Mouse (Mus musculus): Measurements from ENCODE around the gene Ctse. TPM values are rescaled to one million over a fixed set of nuclear protein-coding genes. Genes with fewer than 3 reads are reported as not detected.

Ctse gene
- polyA plus RNA-seq, 1 experiment from 2014 or later = 0.49 TPM

DNA sequence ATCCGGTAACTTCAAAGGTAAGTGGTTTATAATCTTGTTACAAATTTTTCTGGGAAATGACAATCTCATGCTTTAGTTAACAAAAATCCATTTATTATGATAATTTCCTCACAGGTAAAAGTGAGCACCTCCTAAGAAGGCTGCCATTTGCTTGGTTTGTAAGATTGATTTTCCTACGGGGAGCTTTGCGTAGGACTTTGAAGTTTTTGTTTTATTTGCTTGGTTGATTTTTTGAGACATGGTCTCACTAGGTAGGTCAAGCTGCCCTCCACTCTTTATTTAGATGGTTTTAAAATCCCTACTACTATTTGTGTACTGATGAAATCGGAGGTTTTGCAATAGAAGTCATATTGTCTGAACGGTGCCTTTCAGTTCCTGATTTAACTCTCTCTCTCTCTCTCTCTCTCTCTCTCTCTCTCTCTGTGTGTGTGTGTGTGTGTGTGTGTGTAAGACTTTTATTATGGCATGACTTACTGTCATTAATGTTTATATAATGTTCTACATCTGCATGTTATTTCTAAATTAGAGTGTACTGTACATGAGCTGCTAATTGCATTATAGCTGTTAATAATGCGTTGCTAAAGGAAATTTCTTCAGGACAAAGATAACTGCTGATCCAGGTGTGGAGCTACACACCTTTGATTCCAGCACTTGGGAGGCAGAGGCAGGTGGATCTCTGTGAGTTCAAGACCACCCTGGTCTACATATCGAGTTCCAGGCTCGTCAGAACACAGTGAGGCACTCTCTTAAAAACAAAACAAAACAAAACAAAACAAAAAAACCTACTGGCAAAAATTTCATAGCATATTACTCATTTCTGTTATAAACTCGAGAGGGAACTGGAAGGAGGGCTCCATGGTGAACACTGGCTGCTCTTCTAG lies 675 bp downstream of the Ctse start:
- Histone ChIP-seq H3K9me3 (ENCODE audit: control insufficient read depth, low read length) (no peaks in the 10 kb centered on the region), H3K27me3 (ENCODE audit: control insufficient read depth, insufficient read depth, low read length) (no peaks in the 10 kb centered on the region), H3K9ac (ENCODE audit: low read length) (no peak overlapping the region), H3K4me1 (ENCODE audit: control insufficient read depth, insufficient read depth, low read length) (no peaks in the 10 kb centered on the region), H3K4me3 (ENCODE audit: low read depth, low read length) (no peak overlapping the region), H3K36me3 (ENCODE audit: control insufficient read depth, insufficient read depth, low read length) (no peaks in the 10 kb centered on the region), H3K27ac (ENCODE audit: low read depth, low read length) (no peak overlapping the region), H3K4me2 (ENCODE audit: low read depth) (no peak overlapping the region)
- no peak for ATAC-seq (ENCODE audit: insufficient read depth, low FRiP score, low TSS enrichment)
- 88% methylated on average over 9 of the region's 9 CpGs for WGBS
- no peak for DNase-seq (ENCODE audit: low spot score)

DNA sequence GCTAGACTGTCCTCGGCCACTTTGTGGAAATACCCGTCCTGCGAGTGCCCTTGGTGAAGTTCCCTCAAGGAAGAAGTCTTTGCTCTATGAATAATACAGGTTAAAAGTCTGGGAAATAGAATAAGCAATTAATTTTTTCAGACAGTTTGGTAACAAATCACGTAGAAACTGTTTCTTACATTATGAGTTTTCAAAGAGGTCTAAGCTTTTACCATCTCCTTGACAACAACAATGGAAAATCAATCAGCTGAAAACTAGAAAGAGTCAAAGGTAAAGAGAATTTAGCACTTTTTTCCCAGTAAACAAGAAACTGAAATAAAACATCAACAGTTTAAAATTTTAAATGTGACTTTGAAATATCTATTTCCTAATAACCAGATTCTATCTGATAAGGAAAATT lies 2.0 kb downstream of the Ctse start:
- Histone ChIP-seq H3K27me3 (ENCODE audit: control insufficient read depth, insufficient read depth, low read length) (no peaks in the 10 kb centered on the region), H3K9ac (ENCODE audit: low read length) (no peak overlapping the region), H3K4me2 (ENCODE audit: low read depth) (no peak overlapping the region), H3K27ac (ENCODE audit: low read depth, low read length) (no peak overlapping the region), H3K36me3 (ENCODE audit: control insufficient read depth, insufficient read depth, low read length) (no peaks in the 10 kb centered on the region), H3K4me3 (ENCODE audit: low read depth, low read length) (no peak overlapping the region), H3K9me3 (ENCODE audit: control insufficient read depth, low read length) (no peaks in the 10 kb centered on the region), H3K4me1 (ENCODE audit: control insufficient read depth, insufficient read depth, low read length) (no peaks in the 10 kb centered on the region)
- 86% methylated on average over 4 of the region's 4 CpGs for WGBS
- DNase-seq (ENCODE audit: low spot score) (no peak), ATAC-seq (ENCODE audit: insufficient read depth, low FRiP score, low TSS enrichment) (no peak)

DNA sequence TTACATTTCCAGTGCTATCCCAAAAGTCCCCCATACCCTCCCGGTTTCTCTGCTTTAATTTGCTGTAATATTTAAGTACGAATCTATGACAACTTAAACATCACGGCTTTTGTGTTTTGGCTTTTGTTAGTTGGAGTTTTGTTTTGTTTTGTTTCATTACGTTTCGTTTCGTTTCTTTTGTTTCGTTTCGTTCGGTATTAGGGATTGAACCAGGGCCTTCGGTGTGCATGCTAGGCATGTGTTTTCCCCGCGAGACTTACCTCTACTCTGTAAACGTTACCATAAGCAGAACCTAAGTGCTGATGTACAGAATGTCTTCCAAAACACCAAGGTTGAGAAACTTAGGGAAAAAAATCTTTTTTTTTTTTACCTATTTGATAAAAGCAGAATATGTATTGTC lies 3.5 kb downstream of the Ctse start:
- Histone ChIP-seq H3K4me1 (ENCODE audit: control insufficient read depth, insufficient read depth, low read length) (no peaks in the 10 kb centered on the region), H3K27me3 (ENCODE audit: control insufficient read depth, insufficient read depth, low read length) (no peaks in the 10 kb centered on the region)
- WGBS = 94% methylated on average over 13 of the region's 13 CpGs

GRCm38 (mm10) chr1:131642251-131642650 lies 4.1 kb downstream of the Ctse start:
- DNase-seq (ENCODE audit: low spot score) = no peak
- Histone ChIP-seq H3K9me3 (ENCODE audit: control insufficient read depth, low read length) (no peaks in the 10 kb centered on the region), H3K4me3 (ENCODE audit: low read depth, low read length) (no peak overlapping the region), H3K27me3 (ENCODE audit: control insufficient read depth, insufficient read depth, low read length) (no peaks in the 10 kb centered on the region), H3K27ac (ENCODE audit: low read depth, low read length) (no peak overlapping the region), H3K36me3 (ENCODE audit: control insufficient read depth, insufficient read depth, low read length) (no peaks in the 10 kb centered on the region), H3K9ac (ENCODE audit: low read length) (no peak overlapping the region), H3K4me2 (ENCODE audit: low read depth) (no peak overlapping the region), H3K4me1 (ENCODE audit: control insufficient read depth, insufficient read depth, low read length) (no peaks in the 10 kb centered on the region)
- 100% methylated on average over 2 of the region's 2 CpGs for WGBS
- ATAC-seq (ENCODE audit: insufficient read depth, low FRiP score, low TSS enrichment) = no peak

More for the DNA sequence above, 3.5 kb downstream of the Ctse start:
- H3K9ac ChIP-seq (ENCODE audit: low read length) = no peak overlapping the region
- DNase-seq (ENCODE audit: low spot score) (no peak), ATAC-seq (ENCODE audit: insufficient read depth, low FRiP score, low TSS enrichment) (no peak)
- H3K4me3 ChIP-seq (ENCODE audit: low read depth, low read length) = no peak overlapping the region
- H3K27ac ChIP-seq (ENCODE audit: low read depth, low read length) = no peak overlapping the region
- H3K4me2 ChIP-seq (ENCODE audit: low read depth) = no peak overlapping the region
- no peaks in the 10 kb centered on the region for H3K36me3 ChIP-seq (ENCODE audit: control insufficient read depth, insufficient read depth, low read length)
- no peaks in the 10 kb centered on the region for H3K9me3 ChIP-seq (ENCODE audit: control insufficient read depth, low read length)

GRCm38 (mm10) chr1:131652670-131653443 lies 14.8 kb downstream of the Ctse start:
- Histone ChIP-seq H3K9me3 (ENCODE audit: control insufficient read depth, low read length) (no peaks in the 10 kb centered on the region), H3K27me3 (ENCODE audit: control insufficient read depth, insufficient read depth, low read length) (no peaks in the 10 kb centered on the region), H3K9ac (ENCODE audit: low read length) (no peak overlapping the region), H3K4me1 (ENCODE audit: control insufficient read depth, insufficient read depth, low read length) (no peaks in the 10 kb centered on the region), H3K4me2 (ENCODE audit: low read depth) (no peak overlapping the region), H3K36me3 (ENCODE audit: control insufficient read depth, insufficient read depth, low read length) (no peaks in the 10 kb centered on the region), H3K27ac (ENCODE audit: low read depth, low read length) (no peak overlapping the region), H3K4me3 (ENCODE audit: low read depth, low read length) (no peak overlapping the region)
- no peak for ATAC-seq (ENCODE audit: insufficient read depth, low FRiP score, low TSS enrichment)
- no peak for DNase-seq (ENCODE audit: low spot score)
- WGBS = 78% methylated on average over 11 of the region's 12 CpGs

DNA sequence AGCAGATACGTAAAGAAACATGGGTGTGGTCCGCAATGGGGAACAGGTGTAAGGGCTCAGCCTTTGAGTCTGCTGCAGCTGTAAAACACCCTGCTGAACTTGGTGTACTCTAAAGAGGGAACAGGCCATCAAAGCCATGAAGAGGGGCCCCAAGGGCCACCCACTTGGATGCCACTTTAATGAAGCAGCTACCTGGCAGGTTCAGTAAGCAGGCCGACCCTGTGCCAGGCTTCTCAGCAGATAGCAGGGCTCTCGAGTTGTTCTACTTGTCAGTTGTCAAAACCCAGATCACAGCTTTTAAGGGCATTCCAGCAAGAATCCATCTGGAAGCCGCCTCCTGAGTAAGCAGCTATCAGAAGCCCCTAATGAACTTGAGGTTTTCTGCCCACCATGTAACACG lies 17.5 kb downstream of the Ctse start:
- DNase-seq (ENCODE audit: low spot score) (no peak), ATAC-seq (ENCODE audit: insufficient read depth, low FRiP score, low TSS enrichment) (no peak)
- no peak overlapping the region for H3K9ac ChIP-seq (ENCODE audit: low read length)
- 91% methylated on average over 6 of the region's 6 CpGs for WGBS
- H3K4me1 ChIP-seq (ENCODE audit: control insufficient read depth, insufficient read depth, low read length) = no peaks in the 10 kb centered on the region
- no peaks in the 10 kb centered on the region for H3K27me3 ChIP-seq (ENCODE audit: control insufficient read depth, insufficient read depth, low read length)
- no peaks in the 10 kb centered on the region for H3K36me3 ChIP-seq (ENCODE audit: control insufficient read depth, insufficient read depth, low read length)
- H3K27ac ChIP-seq (ENCODE audit: low read depth, low read length) = no peak overlapping the region
- H3K9me3 ChIP-seq (ENCODE audit: control insufficient read depth, low read length) = no peaks in the 10 kb centered on the region
- no peak overlapping the region for H3K4me3 ChIP-seq (ENCODE audit: low read depth, low read length)
- H3K4me2 ChIP-seq (ENCODE audit: low read depth) = no peak overlapping the region

DNA sequence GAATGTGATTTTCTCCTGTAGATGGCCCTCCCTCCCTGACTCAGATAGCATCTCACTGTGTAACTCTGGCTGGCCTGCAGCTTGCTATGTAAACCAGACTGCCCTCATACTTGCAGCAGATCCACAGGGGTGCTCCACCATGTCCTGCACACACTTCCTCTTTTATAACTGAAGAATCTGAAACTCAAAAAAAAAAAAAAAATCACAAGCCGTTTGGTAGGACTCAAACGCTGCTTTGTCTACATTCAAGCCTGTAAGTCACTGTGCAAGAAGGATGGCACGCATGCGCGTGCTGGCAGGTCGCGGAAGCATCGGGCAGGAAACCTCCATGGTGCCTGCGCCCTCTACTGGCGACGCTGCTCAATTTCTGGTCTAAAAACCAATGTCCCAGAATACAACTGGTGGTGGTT lies 19.8 kb downstream of the Ctse start:
- Histone ChIP-seq H3K9me3 (ENCODE audit: control insufficient read depth, low read length) (no peaks in the 10 kb centered on the region), H3K4me2 (ENCODE audit: low read depth) (peak overlapping the region; percentile 37), H3K4me1 (ENCODE audit: control insufficient read depth, insufficient read depth, low read length) (no peaks in the 10 kb centered on the region), H3K27me3 (ENCODE audit: control insufficient read depth, insufficient read depth, low read length) (no peaks in the 10 kb centered on the region), H3K27ac (ENCODE audit: low read depth, low read length) (no peak overlapping the region), H3K4me3 (ENCODE audit: low read depth, low read length) (no peak overlapping the region), H3K9ac (ENCODE audit: low read length) (peak overlapping the region; percentile 48), H3K36me3 (ENCODE audit: control insufficient read depth, insufficient read depth, low read length) (no peaks in the 10 kb centered on the region)
- DNase-seq (ENCODE audit: low spot score) (peak; percentile 93), ATAC-seq (ENCODE audit: insufficient read depth, low FRiP score, low TSS enrichment) (peak; percentile 89)
- WGBS = under 1% methylated on average over 11 of the region's 11 CpGs

GRCm38 (mm10) chr1:131659512-131660085 lies 21.5 kb downstream of the Ctse start:
- H3K9ac ChIP-seq (ENCODE audit: low read length) = no peak overlapping the region
- H3K4me1 ChIP-seq (ENCODE audit: control insufficient read depth, insufficient read depth, low read length) = no peaks in the 10 kb centered on the region
- no peak overlapping the region for H3K27ac ChIP-seq (ENCODE audit: low read depth, low read length)
- no peaks in the 10 kb centered on the region for H3K9me3 ChIP-seq (ENCODE audit: control insufficient read depth, low read length)
- no peak for DNase-seq (ENCODE audit: low spot score)
- no peak for ATAC-seq (ENCODE audit: insufficient read depth, low FRiP score, low TSS enrichment)
- H3K36me3 ChIP-seq (ENCODE audit: control insufficient read depth, insufficient read depth, low read length) = no peaks in the 10 kb centered on the region
- no peak overlapping the region for H3K4me3 ChIP-seq (ENCODE audit: low read depth, low read length)
- no peak overlapping the region for H3K4me2 ChIP-seq (ENCODE audit: low read depth)
- WGBS = 77% methylated on average over 5 of the region's 5 CpGs
- no peaks in the 10 kb centered on the region for H3K27me3 ChIP-seq (ENCODE audit: control insufficient read depth, insufficient read depth, low read length)

Data from neural tube, embryonic 11.5 days (tissue).